Comparison of ENCODE assay signal across 10 mouse cellular contexts in the genomic region with DNA sequence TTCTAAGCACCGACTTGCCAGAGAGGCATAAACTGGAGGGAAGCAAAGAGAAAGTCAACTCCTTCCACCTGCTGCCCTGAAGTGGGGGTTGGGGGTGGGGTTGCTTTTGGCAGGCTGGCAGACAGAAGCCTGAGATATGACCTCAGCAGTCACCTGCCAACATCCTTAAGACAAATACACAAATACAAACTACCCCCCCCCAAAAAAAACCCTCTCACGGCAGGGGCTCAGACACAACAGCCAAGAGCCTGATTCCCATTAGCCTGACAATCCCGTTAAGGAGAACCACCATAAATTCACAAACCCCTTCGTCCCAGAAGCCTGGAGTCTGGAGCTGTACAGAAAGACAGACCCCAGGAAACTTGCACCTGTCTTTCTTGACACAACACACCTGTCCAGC. TPM values are rescaled to one million over a fixed set of nuclear protein-coding genes. Genes with fewer than 3 reads are reported as not detected.
DNase-seq lines count a peak whose midpoint lies in the region; ATAC-seq lines count a peak whose summit lies in the region.
"Had no signal": no experiment of that assay in that cellular context is flagged by ENCODE, and none has a peak within 500 bp of the region (broad histone marks: within the 10 kb centered on the region; RNA-seq: fewer than 3 reads in every experiment).

No protein-coding gene starts in this region.

- no peak for DNase-seq in kidney, adult 11 months
- peak; percentile 30 for DNase-seq in hindbrain, embryonic 11.5 days (ENCODE audit: low spot score)
- DNase-seq in midbrain, embryonic 10.5 days (ENCODE audit: low spot score): no peak
- no peak for DNase-seq in spleen, postnatal 10 days (ENCODE audit: low spot score in 2 of 2)
- DNase-seq in layer of hippocampus, postnatal 10 days (ENCODE audit: low spot score in 2 of 2): no peak
- DNase-seq: gastrocnemius, postnatal 10 days had no signal

- H3K4me1 ChIP-seq in kidney, embryonic 15.5 days: peaks cover 37% of the 10 kb centered on the region
- peaks cover 17% of the 10 kb centered on the region for H3K4me1 ChIP-seq in embryonic facial prominence, embryonic 12.5 days
- peaks cover 4% of the 10 kb centered on the region; the same call in 1 of the 2 replicates for H3K4me1 ChIP-seq in hindbrain, embryonic 11.5 days (replicated peaks; ENCODE audit: control insufficient read depth, insufficient read depth, low read length)
- peaks cover 68% of the 10 kb centered on the region for H3K4me1 ChIP-seq in midbrain, embryonic 10.5 days

- peaks cover 82% of the 10 kb centered on the region for H3K27me3 ChIP-seq in kidney, embryonic 15.5 days
- H3K27me3 ChIP-seq in embryonic facial prominence, embryonic 12.5 days: peaks cover 60% of the 10 kb centered on the region
- H3K27me3 ChIP-seq in hindbrain, embryonic 11.5 days (ENCODE audit: control insufficient read depth, insufficient read depth, low read length): peaks cover 4% of the 10 kb centered on the region; the same call in 1 of the 2 replicates
- H3K27me3 ChIP-seq in midbrain, embryonic 10.5 days (ENCODE audit: low read depth, poor library complexity, severe bottlenecking): peaks cover 53% of the 10 kb centered on the region

- H3K27ac ChIP-seq in kidney, embryonic 15.5 days: no peak overlapping the region
- no peak overlapping the region for H3K27ac ChIP-seq in embryonic facial prominence, embryonic 12.5 days
- H3K27ac ChIP-seq in hindbrain, embryonic 11.5 days (ENCODE audit: low read depth, low read length): no peak overlapping the region
- H3K27ac ChIP-seq in midbrain, embryonic 10.5 days (replicated peaks): peak overlapping the region; percentile 92

- no peak for ATAC-seq in kidney, embryonic 15.5 days (replicated peaks; ENCODE audit: low FRiP score)
- no peak for ATAC-seq in embryonic facial prominence, embryonic 12.5 days (ENCODE audit: insufficient number of reproducible peaks, insufficient read depth, low FRiP score, low TSS enrichment)
- no peak for ATAC-seq in hindbrain, embryonic 11.5 days (ENCODE audit: low FRiP score)
- no peak for ATAC-seq in megakaryocyte progenitor cell, adult 5-6 weeks (replicated peaks; ENCODE audit: poor library complexity)

- H3K9ac ChIP-seq in kidney, embryonic 15.5 days: no peak overlapping the region
- no peak overlapping the region for H3K9ac ChIP-seq in embryonic facial prominence, embryonic 12.5 days
- peak overlapping the region; percentile 70 for H3K9ac ChIP-seq in hindbrain, embryonic 11.5 days (ENCODE audit: low read depth, low read length)

- peak overlapping the region; percentile 92 for H3K4me2 ChIP-seq in kidney, embryonic 15.5 days
- H3K4me2 ChIP-seq in embryonic facial prominence, embryonic 12.5 days (replicated peaks): peak overlapping the region; percentile 88
- peak overlapping the region; percentile 81 for H3K4me2 ChIP-seq in hindbrain, embryonic 11.5 days (replicated peaks; ENCODE audit: low read depth, low read length)

- H3K9me3 ChIP-seq in kidney, embryonic 15.5 days (replicated peaks): no peaks in the 10 kb centered on the region
- no peaks in the 10 kb centered on the region for H3K9me3 ChIP-seq in embryonic facial prominence, embryonic 12.5 days
- H3K9me3 ChIP-seq in hindbrain, embryonic 11.5 days (ENCODE audit: control insufficient read depth, low read length): no peaks in the 10 kb centered on the region
- H3K9me3 ChIP-seq in midbrain, embryonic 10.5 days (replicated peaks): no peaks in the 10 kb centered on the region

- WGBS in kidney, embryonic 15.5 days: 2% methylated on average over 4 of the region's 4 CpGs
- WGBS in embryonic facial prominence, embryonic 12.5 days: under 1% methylated on average over 4 of the region's 4 CpGs
- 4% methylated on average over 4 of the region's 4 CpGs for WGBS in hindbrain, embryonic 11.5 days
- 0% methylated on average over 4 of the region's 4 CpGs for WGBS in midbrain, embryonic 10.5 days

- no peaks in the 10 kb centered on the region for H3K36me3 ChIP-seq in kidney, embryonic 15.5 days
- no peaks in the 10 kb centered on the region for H3K36me3 ChIP-seq in embryonic facial prominence, embryonic 12.5 days
- no peaks in the 10 kb centered on the region for H3K36me3 ChIP-seq in hindbrain, embryonic 11.5 days (ENCODE audit: control insufficient read depth, insufficient read depth, low read length)
- no peaks in the 10 kb centered on the region for H3K36me3 ChIP-seq in midbrain, embryonic 10.5 days

- H3K4me3 ChIP-seq in kidney, embryonic 15.5 days (replicated peaks): peak overlapping the region; percentile 65
- H3K4me3 ChIP-seq in embryonic facial prominence, embryonic 12.5 days: peak overlapping the region; percentile 63
- peak overlapping the region; percentile 80 for H3K4me3 ChIP-seq in hindbrain, embryonic 11.5 days (ENCODE audit: low read depth, low read length)
- peak overlapping the region; percentile 83 for H3K4me3 ChIP-seq in midbrain, embryonic 10.5 days

RNA-seq across cellular contexts. Expression of a gene that starts 2.4 kb away (rescaled TPM):
- 1.3 and 1.8 TPM in 2 replicates for polyA plus RNA-seq in kidney, embryonic 15.5 days (2015; fragmentation: Nextera tagmentation; extraction: Ambion mirVana)
- polyA plus RNA-seq in embryonic facial prominence, embryonic 12.5 days (2016; fragmentation: Nextera tagmentation; extraction: Ambion mirVana): 3.6 TPM in 2 replicates
- polyA plus RNA-seq in hindbrain, embryonic 11.5 days (2014; fragmentation: Nextera tagmentation; extraction: Ambion mirVana): 8.5 and 9.0 TPM in 2 replicates
- polyA plus RNA-seq in midbrain, embryonic 10.5 days (2016; fragmentation: Nextera tagmentation; extraction: Ambion mirVana): 6.5 and 10.3 TPM in 2 replicates
- total RNA-seq in megakaryocyte progenitor cell, adult 5-6 weeks (2015): not detected in 2 replicates
- not detected in 2 replicates for total RNA-seq in megakaryocyte progenitor cell, adult 5-6 weeks (2017)
- total RNA-seq in layer of hippocampus, postnatal 10 days (2021): 100 to 1,000 TPM in 1 of 2 experiments, 10 to 100 TPM in 1; 91.1 to 106 TPM
- total RNA-seq: neutrophil, adult 5-6 weeks had no signal
